Mouse (Mus musculus): Measurements from ENCODE around the gene Tmem117. TPM values are rescaled to one million over a fixed set of nuclear protein-coding genes. Genes with fewer than 3 reads are reported as not detected.

Tmem117 gene
- polyA plus RNA-seq, 1 experiment from 2014 or later: 4.6 TPM

- H3K4me1 ChIP-seq (ENCODE audit: control insufficient read depth, insufficient read depth, low read length): no peaks in the 10 kb centered on the region
- no peak overlapping the region for H3K4me2 ChIP-seq (ENCODE audit: low read depth, low read length)
- no peak for ATAC-seq (ENCODE audit: insufficient read depth, low FRiP score)
- H3K9me3 ChIP-seq (replicated peaks; ENCODE audit: control insufficient read depth, low read length): no peaks in the 10 kb centered on the region
- WGBS: 69% methylated on average over 13 of the region's 13 CpGs
- H3K27me3 ChIP-seq (ENCODE audit: control insufficient read depth, insufficient read depth, low read length): no peaks in the 10 kb centered on the region
- H3K9ac ChIP-seq (ENCODE audit: low read length): no peak overlapping the region
- H3K27ac ChIP-seq (ENCODE audit: low read length): no peak overlapping the region
- H3K4me3 ChIP-seq (replicated peaks; ENCODE audit: low read length): no peak overlapping the region
- no peaks in the 10 kb centered on the region for H3K36me3 ChIP-seq (ENCODE audit: control insufficient read depth, insufficient read depth, low read length)
Observed at GRCm38 (mm10) chr15:94968403-94969180, 339.6 kb downstream of the Tmem117 start.

- Histone ChIP-seq H3K27me3 (ENCODE audit: control insufficient read depth, insufficient read depth, low read length) (no peaks in the 10 kb centered on the region), H3K36me3 (ENCODE audit: control insufficient read depth, insufficient read depth, low read length) (no peaks in the 10 kb centered on the region), H3K4me2 (ENCODE audit: low read depth, low read length) (no peak overlapping the region), H3K4me3 (replicated peaks; ENCODE audit: low read length) (no peak overlapping the region), H3K4me1 (ENCODE audit: control insufficient read depth, insufficient read depth, low read length) (no peaks in the 10 kb centered on the region), H3K9ac (ENCODE audit: low read length) (no peak overlapping the region), H3K9me3 (replicated peaks; ENCODE audit: control insufficient read depth, low read length) (no peaks in the 10 kb centered on the region), H3K27ac (ENCODE audit: low read length) (no peak overlapping the region)
- no peak for ATAC-seq (ENCODE audit: insufficient read depth, low FRiP score)
- 81% methylated on average over 4 of the region's 4 CpGs for WGBS
Observed at GRCm38 (mm10) chr15:94981798-94982197, 352.8 kb downstream of the Tmem117 start.

- Histone ChIP-seq H3K36me3 (ENCODE audit: control insufficient read depth, insufficient read depth, low read length) (no peaks in the 10 kb centered on the region), H3K4me3 (replicated peaks; ENCODE audit: low read length) (no peak overlapping the region), H3K9me3 (replicated peaks; ENCODE audit: control insufficient read depth, low read length) (no peaks in the 10 kb centered on the region), H3K27ac (ENCODE audit: low read length) (no peak overlapping the region), H3K4me1 (ENCODE audit: control insufficient read depth, insufficient read depth, low read length) (no peaks in the 10 kb centered on the region), H3K9ac (ENCODE audit: low read length) (no peak overlapping the region), H3K4me2 (ENCODE audit: low read depth, low read length) (no peak overlapping the region), H3K27me3 (ENCODE audit: control insufficient read depth, insufficient read depth, low read length) (no peaks in the 10 kb centered on the region)
- WGBS: 87% methylated on average over 9 of the region's 9 CpGs
- ATAC-seq (ENCODE audit: insufficient read depth, low FRiP score): no peak
Observed at GRCm38 (mm10) chr15:94995352-94995751, 366.3 kb downstream of the Tmem117 start.

GRCm38 (mm10) chr15:95005121-95005824 is 376.2 kb downstream of the Tmem117 start:
- ATAC-seq (ENCODE audit: insufficient read depth, low FRiP score): no peak
- H3K9ac ChIP-seq (ENCODE audit: low read length): no peak overlapping the region
- H3K9me3 ChIP-seq (replicated peaks; ENCODE audit: control insufficient read depth, low read length): no peaks in the 10 kb centered on the region
- 54% methylated on average over 8 of the region's 8 CpGs for WGBS
- no peaks in the 10 kb centered on the region for H3K4me1 ChIP-seq (ENCODE audit: control insufficient read depth, insufficient read depth, low read length)
- no peak overlapping the region for H3K4me2 ChIP-seq (ENCODE audit: low read depth, low read length)
- H3K27me3 ChIP-seq (ENCODE audit: control insufficient read depth, insufficient read depth, low read length): no peaks in the 10 kb centered on the region
- H3K36me3 ChIP-seq (ENCODE audit: control insufficient read depth, insufficient read depth, low read length): no peaks in the 10 kb centered on the region
- H3K4me3 ChIP-seq (replicated peaks; ENCODE audit: low read length): no peak overlapping the region
- H3K27ac ChIP-seq (ENCODE audit: low read length): no peak overlapping the region

- no peaks in the 10 kb centered on the region for H3K9me3 ChIP-seq (replicated peaks; ENCODE audit: control insufficient read depth, low read length)
- H3K36me3 ChIP-seq (ENCODE audit: control insufficient read depth, insufficient read depth, low read length): no peaks in the 10 kb centered on the region
- ATAC-seq (ENCODE audit: insufficient read depth, low FRiP score): no peak
- H3K4me1 ChIP-seq (ENCODE audit: control insufficient read depth, insufficient read depth, low read length): 0 out of 2 replicates have a peak, but pooled peaks cover 3% of the 10 kb centered on the region
- no peak overlapping the region for H3K4me3 ChIP-seq (replicated peaks; ENCODE audit: low read length)
- no peak overlapping the region for H3K9ac ChIP-seq (ENCODE audit: low read length)
- 57% methylated on average over 7 of the region's 7 CpGs for WGBS
- H3K27me3 ChIP-seq (ENCODE audit: control insufficient read depth, insufficient read depth, low read length): no peaks in the 10 kb centered on the region
- H3K4me2 ChIP-seq (ENCODE audit: low read depth, low read length): no peak overlapping the region
- no peak overlapping the region for H3K27ac ChIP-seq (ENCODE audit: low read length)
Observed at GRCm38 (mm10) chr15:95022251-95022650, 393.2 kb downstream of the Tmem117 start.

GRCm38 (mm10) chr15:95024401-95024800 is 395.4 kb downstream of the Tmem117 start:
- H3K36me3 ChIP-seq (ENCODE audit: control insufficient read depth, insufficient read depth, low read length): no peaks in the 10 kb centered on the region

GRCm38 (mm10) chr15:95028862-95029486 is 399.9 kb downstream of the Tmem117 start:
- Histone ChIP-seq H3K27ac (ENCODE audit: low read length) (no peak overlapping the region), H3K36me3 (ENCODE audit: control insufficient read depth, insufficient read depth, low read length) (no peaks in the 10 kb centered on the region), H3K9me3 (replicated peaks; ENCODE audit: control insufficient read depth, low read length) (no peaks in the 10 kb centered on the region), H3K4me1 (ENCODE audit: control insufficient read depth, insufficient read depth, low read length) (no peaks in the 10 kb centered on the region), H3K9ac (ENCODE audit: low read length) (no peak overlapping the region), H3K4me3 (replicated peaks; ENCODE audit: low read length) (no peak overlapping the region), H3K4me2 (ENCODE audit: low read depth, low read length) (no peak overlapping the region), H3K27me3 (ENCODE audit: control insufficient read depth, insufficient read depth, low read length) (no peaks in the 10 kb centered on the region)
- WGBS: 82% methylated on average over 13 of the region's 13 CpGs
- no peak for ATAC-seq (ENCODE audit: insufficient read depth, low FRiP score)

More at GRCm38 (mm10) chr15:95024401-95024800, 395.4 kb downstream of the Tmem117 start:
- H3K27ac ChIP-seq (ENCODE audit: low read length): no peak overlapping the region
- no peak overlapping the region for H3K9ac ChIP-seq (ENCODE audit: low read length)
- no peak for ATAC-seq (ENCODE audit: insufficient read depth, low FRiP score)
- H3K27me3 ChIP-seq (ENCODE audit: control insufficient read depth, insufficient read depth, low read length): no peaks in the 10 kb centered on the region
- no peaks in the 10 kb centered on the region for H3K9me3 ChIP-seq (replicated peaks; ENCODE audit: control insufficient read depth, low read length)
- H3K4me3 ChIP-seq (replicated peaks; ENCODE audit: low read length): no peak overlapping the region
- 58% methylated on average over 6 of the region's 6 CpGs for WGBS
- H3K4me1 ChIP-seq (ENCODE audit: control insufficient read depth, insufficient read depth, low read length): no peaks in the 10 kb centered on the region
- no peak overlapping the region for H3K4me2 ChIP-seq (ENCODE audit: low read depth, low read length)

- Histone ChIP-seq H3K9me3 (replicated peaks; ENCODE audit: control insufficient read depth, low read length) (no peaks in the 10 kb centered on the region), H3K4me3 (replicated peaks; ENCODE audit: low read length) (no peak overlapping the region), H3K36me3 (ENCODE audit: control insufficient read depth, insufficient read depth, low read length) (no peaks in the 10 kb centered on the region), H3K4me1 (ENCODE audit: control insufficient read depth, insufficient read depth, low read length) (no peaks in the 10 kb centered on the region), H3K4me2 (ENCODE audit: low read depth, low read length) (no peak overlapping the region), H3K27me3 (ENCODE audit: control insufficient read depth, insufficient read depth, low read length) (no peaks in the 10 kb centered on the region), H3K27ac (ENCODE audit: low read length) (no peak overlapping the region), H3K9ac (ENCODE audit: low read length) (no peak overlapping the region)
- 52% methylated on average over 5 of the region's 5 CpGs for WGBS
- ATAC-seq (ENCODE audit: insufficient read depth, low FRiP score): no peak
Observed at GRCm38 (mm10) chr15:95029487-95029875, 400.4 kb downstream of the Tmem117 start.

GRCm38 (mm10) chr15:95042437-95042836 is 413.4 kb downstream of the Tmem117 start:
- WGBS: 80% methylated on average over 9 of the region's 9 CpGs
- no peak overlapping the region for H3K27ac ChIP-seq (ENCODE audit: low read length)
- ATAC-seq (ENCODE audit: insufficient read depth, low FRiP score): no peak

More at GRCm38 (mm10) chr15:95042437-95042836, 413.4 kb downstream of the Tmem117 start:
- no peak overlapping the region for H3K9ac ChIP-seq (ENCODE audit: low read length)
- H3K4me1 ChIP-seq (ENCODE audit: control insufficient read depth, insufficient read depth, low read length): no peaks in the 10 kb centered on the region
- no peaks in the 10 kb centered on the region for H3K27me3 ChIP-seq (ENCODE audit: control insufficient read depth, insufficient read depth, low read length)
- H3K4me2 ChIP-seq (ENCODE audit: low read depth, low read length): no peak overlapping the region
- H3K36me3 ChIP-seq (ENCODE audit: control insufficient read depth, insufficient read depth, low read length): no peaks in the 10 kb centered on the region
- H3K9me3 ChIP-seq (replicated peaks; ENCODE audit: control insufficient read depth, low read length): no peaks in the 10 kb centered on the region
- H3K4me3 ChIP-seq (replicated peaks; ENCODE audit: low read length): no peak overlapping the region

Data from stomach, embryonic 16.5 days (tissue).